Mouse (Mus musculus) heart, adult 11 months (tissue): Measurements from ENCODE around the gene Fmo5.

Experiments used
- DNase-seq: peaks from one replicate; pipeline ENCODE4 v3.0.0; 2022

Gene Fmo5

DNA sequence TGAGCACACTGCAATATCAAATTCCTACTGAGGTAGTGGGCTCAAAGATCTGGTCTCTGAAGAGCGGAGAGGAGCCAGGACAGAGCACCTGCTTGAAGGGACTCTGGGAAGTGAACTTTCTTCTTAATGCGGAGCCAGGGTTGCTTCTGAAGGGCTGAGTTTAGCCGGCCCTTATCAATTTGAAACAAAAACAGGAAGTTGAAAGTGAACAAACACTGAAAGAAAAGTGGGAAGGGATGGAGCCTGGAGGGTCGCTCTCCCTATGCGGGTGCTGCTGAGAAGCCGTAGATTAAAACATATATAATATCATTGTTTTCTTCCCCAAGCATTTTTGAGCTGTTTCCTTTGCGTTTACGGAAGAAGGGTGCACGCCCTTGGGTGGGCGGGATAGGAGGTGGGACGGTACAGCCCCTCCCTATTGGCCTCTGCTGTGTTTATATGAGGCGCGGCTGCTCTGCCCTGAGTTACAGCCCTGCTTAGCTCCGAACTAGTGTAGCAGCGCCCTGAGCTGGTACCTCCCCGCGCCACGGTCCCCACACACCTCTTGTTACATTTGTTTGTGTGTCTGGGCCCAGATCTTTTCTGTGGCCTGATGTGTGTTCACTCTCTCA is at the start of gene Fmo5:
TSS of gene Fmo5 (plus strand) at position 414 of the 611 bp plus-strand sequence.
- peak; percentile 99 for DNase-seq

DNA sequence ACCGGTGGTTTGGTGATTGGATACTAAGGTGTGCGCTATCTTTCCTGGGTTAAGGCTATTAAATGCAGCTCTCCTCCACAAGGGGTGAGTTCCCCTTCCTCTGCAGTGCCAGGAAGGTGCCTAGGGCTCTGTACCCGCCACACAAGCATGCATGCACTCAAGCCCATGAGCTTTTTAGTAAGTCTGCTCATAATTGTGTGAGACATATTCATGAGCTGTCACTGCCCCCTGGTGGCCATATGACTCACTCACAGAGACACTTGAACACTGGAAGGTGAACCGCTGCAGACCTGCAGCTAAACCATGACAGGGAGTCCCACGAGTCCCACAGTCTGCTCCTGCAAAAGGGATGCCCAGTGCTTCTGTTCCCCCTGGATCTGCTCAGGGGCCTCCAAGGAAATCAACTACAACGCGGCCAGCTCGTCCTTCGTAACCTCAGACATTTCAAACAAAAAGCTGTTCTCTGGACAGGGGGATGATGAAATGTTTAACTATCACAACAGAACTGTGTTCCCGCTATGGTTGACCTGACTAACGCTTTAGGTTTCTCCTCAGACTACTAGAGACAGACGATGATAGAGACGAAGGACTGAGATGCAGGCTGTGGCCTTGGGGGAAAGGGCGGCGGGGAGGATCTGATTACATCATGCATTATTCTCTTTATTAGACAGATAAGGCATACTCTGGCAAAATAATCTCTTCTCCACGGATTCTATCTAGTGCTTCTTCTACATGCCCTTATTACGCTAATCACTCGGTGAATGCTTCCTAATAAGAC is 43.0 kb upstream of the Fmo5 start:
- DNase-seq, result peak; percentile 90

DNA sequence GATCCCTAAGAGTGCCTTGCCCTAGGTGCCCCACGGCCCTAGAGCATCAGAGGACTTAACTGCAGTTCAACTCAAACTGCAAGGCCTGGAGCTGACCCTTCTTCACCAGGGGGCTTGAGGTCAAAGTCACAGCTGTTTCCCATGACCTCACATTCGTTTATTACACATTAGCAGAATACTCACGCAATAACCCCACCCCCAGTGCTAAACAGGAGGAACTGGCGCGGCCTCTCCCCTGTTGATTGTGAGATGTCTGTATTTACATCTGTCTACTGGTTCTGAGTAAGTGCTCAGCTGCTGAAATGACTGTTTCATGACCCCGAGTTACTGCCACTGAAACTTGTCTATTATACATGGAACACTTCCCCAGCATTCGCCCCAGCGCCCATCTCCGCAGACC is 40.9 kb upstream of the Fmo5 start:
- no peak for DNase-seq

DNA sequence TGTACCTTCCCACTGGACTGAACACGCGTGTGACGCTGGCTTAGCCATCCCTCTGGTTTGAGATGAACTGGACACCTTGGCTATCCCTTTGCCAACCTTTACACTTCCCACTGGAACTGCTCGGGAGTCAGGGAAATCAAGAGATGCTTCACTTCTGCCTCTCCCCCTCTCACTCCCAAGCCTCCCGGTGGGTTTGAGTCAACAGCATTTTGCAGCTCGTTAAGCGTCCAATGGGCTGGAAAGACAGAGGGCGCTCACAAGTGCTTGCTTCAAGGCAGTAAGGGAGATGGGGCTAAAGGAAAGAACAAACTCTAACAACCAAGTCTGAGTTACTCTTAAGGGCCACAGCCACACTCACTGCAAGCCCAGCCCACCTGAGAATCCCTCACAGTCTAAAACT is 37.9 kb upstream of the Fmo5 start:
- DNase-seq, result no peak

DNA sequence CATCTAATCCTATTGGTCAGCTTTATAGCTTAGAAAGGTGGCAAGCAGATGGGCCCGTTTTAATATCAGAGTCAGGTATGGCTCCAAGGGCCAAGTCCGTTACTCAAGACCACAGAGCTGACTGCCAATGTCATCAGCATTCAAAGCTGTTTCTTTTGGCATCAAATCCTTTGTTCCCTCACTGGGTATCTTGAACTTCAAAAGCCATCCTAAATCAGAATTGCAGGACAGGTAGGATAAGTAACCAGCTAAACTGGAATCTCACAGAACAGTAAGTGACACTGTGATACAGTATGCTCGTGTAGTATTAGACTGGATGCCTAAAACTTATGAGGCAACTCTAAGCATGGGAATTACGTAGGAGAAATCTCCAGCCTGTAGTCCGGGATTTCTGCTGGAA is 35.5 kb upstream of the Fmo5 start:
- DNase-seq, result no peak

DNA sequence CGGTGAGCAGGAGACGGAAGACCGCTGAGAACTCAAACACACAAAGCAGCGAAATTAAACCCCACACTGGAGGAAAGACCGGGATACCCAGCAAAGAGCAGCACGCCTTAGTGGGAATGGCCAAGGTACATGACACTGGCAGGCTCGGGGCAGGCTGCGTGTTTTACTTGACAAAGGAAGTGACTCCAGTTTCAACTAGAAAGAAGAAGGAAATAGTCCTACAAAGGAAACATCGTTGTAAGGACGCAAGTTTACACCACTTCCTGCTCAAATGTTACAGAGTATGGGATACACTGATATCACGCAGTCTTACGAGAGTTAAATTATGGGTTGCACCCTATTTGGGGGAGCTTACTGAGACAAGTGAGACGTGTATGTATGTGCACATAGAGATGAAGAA is 34.5 kb upstream of the Fmo5 start:
- DNase-seq, result no peak

DNA sequence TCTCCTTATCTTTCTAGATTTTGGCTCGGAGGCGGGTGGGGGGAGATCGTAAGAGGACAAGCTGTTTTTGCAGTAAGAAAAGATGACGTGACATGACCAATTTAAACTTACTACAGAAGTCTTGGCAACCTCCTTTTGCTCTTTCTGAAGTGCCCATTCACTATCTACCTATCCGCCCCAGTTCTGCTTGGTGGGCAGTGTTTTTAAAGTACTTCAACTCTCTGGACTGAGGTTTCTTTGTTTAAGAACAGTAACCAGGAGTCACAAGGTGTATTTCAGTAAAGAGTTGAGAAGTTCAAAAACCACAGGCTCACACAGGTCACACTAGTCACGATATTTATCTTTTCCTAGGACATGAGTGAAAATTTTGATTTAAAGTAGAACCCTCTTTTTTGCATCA is 33.5 kb upstream of the Fmo5 start:
- DNase-seq, result no peak

DNA sequence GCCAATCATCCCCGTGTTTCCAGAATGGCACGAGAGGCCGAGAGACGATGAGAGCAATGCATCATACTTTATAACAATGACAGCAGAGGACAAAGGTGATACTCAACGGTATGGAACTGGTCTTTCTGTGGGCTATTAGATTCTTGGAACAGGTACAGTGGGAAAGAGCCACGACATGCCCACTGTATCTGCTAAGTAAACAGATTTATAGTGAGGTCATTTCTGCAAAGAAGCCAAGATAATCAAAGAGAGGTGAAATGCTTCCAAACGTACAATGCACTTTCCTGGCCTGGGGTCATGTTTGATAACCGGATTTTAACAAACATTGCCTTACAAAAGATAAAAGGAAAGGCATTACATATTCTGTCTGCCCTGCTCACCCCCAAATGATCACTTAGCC is 31.8 kb upstream of the Fmo5 start:
- no peak for DNase-seq

DNA sequence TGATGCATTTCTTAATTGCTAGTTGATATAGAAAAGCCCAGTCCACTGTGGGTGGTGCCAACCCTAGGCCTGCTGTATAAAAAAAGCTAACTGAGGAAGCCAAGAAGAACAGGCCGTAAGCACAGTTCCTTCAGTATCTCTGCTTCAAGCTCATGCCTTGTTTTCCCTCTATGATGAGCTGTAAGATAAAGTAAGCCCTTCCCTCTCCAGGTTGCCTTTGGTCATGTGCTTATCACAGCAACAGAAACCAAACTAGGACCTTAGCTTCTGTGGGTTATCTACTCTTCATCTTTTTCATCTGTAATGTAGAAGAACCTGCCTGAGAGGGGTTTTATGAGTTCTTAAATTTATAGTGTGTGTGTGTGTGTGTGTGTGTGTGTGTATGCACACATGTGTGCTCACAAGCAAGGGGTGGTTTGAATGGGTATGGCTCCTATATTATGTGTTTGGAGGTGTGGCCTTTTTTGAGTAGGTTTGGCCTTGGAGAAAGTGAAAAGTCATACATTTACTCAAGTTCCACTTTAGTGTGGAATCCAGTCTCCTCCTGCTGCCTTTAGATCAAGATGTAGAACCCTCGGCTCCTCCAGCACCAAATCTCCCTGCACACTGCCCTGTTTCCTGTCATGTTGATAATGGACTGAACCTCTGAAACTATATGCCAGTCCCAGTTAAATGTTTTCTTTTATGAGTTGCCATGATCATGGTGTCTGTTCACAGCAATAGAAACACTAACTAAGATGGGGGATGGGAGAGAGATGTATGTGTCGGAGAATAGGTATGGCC is 28.4 kb upstream of the Fmo5 start:
- no peak for DNase-seq

DNA sequence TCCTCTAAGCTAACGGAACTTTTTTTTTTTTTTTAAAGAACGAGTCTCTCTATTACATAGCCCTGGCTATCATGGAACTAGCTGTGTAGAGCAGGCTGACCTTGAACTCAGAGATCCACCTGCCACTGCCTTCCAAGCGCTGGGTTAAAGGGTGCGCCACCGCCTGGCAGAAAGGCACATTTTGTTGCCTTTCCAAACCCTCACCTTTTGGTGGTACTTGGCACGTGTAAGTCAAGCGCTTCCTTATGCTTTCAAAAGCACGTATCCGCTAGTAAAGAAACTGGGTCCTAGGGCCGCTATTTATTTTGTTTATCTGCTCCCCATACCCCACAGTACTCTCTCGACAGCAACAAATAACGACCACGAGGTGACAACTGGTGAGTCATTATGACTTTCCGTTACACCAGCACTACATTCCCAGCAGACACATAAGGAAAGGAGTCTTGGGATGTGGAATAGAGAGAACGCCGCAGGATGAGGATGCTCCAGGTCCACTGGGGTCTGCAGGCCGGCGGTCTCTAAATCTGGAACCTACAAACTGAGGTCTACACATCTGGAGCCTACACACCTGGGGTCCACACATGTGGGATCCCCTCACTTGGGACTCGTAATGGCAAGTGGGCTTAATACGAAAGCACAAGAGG is 19.3 kb upstream of the Fmo5 start:
- DNase-seq, result no peak

DNA sequence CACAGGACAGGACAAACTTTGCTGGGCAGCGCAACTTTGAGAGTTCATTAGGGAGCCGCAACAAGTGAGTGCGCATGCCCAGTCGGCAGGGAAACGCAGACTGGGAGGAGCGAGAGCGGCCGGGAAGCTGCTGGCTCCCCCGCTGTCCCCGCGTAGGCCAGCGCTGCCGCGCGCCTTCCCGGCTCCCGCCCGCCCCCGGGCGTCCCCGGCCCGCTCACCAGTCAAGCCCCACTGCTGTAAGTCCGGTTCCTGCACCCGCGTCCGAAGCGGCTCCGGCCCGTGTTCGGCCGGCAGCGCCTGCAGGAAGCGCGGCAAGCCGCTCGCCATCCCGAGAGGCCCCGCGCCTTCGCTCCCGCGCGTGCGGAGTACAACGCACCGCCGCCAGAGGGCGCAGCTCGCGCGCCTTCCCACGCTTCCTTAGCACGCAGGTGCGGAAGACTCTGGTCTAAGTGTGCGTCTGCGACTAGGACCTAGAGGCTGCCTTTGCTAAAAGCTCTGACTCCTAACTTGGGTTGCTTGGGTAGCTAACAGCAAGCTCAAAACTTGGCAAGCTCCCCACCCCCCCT is 18.7 kb upstream of the Fmo5 start, which contains the start of gene Chd1l:
TSS of gene Chd1l (minus strand) at position 359 of the 566 bp plus-strand sequence.
- peak; percentile 99 for DNase-seq

DNA sequence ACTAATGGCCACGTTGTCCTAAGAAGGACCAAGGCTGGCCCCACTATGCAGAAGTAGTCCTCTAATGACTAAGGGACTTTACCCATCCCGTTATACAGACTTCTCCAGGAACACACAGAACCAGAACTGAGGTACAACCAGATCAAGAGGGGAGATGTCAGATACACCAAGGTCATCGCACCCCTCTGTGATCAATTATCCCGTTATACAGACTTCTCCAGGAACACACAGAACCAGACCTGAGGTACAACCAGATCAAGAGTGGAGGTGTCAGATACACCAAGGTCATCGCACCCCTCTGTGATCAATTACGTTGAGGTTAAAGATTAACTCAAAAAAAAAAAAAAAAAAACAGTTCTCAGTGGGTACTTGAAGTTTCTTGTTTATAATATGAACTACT is 17.6 kb upstream of the Fmo5 start:
- no peak for DNase-seq

DNA sequence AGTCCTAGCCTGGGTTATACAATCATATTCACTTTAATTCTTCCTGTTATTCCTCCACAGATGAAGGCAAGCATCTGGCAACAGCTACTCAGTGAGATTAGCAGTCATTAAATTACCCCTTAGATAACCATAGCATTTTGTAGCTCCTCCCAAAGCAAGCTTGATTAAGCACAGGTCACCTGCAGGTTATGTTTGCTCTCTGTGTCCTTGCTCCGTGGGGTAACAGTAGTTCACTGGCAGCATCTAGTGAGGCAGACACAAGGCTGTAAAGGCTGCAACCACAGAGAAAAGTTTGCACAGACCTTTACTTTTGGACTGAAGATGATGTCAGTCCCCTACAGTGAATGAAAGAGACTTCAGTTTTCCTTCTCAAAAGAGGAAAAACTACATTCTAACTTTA is 13.4 kb upstream of the Fmo5 start:
- DNase-seq, result peak; percentile 23

DNA sequence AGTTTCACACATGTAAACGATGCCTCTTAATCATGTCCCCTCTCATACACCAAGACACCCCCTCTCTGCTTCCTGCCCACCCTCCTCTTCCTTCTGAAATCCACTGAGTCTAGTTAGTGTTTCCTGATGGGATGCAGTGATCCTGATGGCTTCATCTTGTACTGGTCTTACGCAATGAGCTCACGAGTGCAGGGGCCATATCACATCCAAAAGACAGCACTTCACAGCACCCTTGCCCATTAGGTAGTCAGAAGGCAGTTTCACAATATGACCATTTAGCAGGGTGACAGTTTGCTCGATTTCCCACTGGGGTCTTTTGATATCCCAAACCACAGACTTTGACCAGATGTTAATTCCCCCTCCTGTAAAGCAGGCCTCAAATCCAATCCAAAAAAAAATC is 12.7 kb upstream of the Fmo5 start:
- no peak for DNase-seq

DNA sequence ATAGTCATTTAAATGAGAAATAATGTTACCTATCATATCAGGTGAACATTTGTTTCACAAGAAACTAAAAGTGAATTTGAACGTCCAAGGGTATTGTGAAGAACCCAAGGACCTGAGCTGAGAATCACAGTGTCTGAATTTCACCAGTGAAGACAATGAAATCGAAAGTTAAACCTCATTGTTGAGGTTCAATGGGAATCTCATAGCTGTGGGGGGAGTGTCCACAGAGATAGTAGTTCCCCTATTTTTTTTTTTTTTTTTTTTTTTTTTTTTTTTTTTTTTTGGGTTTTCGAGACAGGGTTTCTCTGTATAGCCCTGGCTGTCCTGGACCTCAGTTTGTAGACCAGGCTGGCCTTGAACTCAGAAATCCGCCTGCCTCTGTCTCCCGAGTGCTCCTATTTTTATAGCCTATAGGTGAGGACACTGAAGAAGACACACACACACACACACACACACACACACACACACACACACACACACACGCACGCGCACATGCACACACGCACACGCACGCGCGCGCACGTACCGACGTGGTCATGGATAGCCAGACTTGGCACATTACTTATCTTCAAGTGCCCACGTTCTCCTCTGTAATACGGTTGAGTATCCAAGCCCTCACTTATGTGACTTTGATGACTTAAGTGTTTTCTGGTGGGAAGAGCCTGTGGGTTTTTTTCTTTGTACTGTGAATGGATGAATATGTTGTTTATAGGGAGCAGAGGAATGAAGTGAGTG is 11.3 kb upstream of the Fmo5 start:
- DNase-seq, result no peak

DNA sequence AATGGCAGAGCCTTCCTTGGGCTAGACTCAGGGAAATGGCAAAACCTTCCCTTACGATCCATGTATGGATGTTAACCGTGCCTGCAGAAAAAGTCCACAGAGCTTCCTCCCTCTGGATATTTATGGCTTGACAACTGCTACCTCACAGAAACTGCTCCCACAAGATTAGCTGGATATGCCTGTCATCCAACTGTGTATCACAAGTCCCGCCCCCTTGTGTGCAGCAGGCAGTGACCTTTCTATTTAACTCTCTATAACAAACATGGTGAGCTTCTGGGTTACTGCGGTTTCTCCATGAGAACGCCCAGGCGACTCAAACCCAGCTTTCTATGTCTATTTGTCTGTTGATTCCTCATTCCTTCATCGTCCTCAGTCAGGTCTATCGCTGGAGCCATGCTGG is 10.7 kb upstream of the Fmo5 start:
- no peak for DNase-seq

DNA sequence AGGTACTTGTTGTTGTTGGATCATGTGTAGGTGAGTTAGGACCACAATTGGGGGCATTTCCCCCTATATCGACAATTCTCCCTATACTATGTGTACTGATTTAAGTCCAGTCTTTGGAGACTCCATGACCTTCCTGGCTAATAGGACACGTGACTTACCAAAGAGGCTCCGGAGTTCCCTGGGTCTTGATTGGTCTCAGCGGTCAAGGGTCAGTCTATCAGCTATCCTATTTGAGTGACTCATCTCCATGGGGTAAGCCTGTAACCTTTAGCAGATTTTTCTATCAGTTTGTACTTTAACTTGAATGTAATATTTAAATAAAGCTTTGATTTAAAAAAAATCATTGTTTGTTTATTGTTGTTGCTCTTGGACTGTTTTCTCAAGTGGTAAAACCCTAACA is 7.9 kb upstream of the Fmo5 start:
- peak; percentile 6 for DNase-seq

DNA sequence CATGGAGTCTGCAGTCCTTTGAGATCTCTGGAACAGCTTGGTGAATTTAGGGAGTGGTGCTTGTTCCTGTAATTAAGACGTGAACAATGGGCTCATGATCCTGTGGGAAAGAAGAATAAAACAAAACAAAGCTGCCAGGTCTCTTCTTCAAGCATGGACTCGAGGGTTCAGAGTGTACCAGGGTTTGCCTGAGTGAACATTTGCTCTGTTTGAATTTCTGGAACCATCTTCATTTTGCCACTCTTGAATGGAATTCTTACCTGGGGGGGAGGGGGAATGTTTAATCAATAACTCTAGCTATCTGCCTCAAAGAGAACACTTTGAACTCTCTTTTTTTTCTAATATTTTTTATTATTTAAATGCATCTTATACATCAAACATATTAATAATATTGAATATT is 4.0 kb upstream of the Fmo5 start:
- peak; percentile 53 for DNase-seq

DNA sequence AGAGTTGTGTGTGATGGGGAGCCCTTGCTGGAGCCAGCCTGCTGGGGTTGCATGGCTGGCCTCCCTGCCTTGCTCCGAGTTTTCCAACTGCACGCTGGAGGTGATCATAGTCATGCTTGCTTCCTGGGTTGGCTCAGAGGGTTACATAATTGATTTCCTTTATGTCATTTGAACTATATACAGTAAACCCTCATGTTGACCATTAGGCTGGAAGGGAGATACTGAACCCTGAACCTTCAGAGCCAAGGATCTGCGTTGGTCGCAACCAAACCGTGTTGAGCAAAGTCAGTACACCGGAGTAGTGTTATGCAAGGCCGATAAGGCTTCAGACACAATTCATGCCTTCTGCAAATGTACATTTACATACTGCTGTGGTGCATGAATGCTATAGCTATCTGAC is 711 bp upstream of the Fmo5 start:
- peak; percentile 92 for DNase-seq

DNA sequence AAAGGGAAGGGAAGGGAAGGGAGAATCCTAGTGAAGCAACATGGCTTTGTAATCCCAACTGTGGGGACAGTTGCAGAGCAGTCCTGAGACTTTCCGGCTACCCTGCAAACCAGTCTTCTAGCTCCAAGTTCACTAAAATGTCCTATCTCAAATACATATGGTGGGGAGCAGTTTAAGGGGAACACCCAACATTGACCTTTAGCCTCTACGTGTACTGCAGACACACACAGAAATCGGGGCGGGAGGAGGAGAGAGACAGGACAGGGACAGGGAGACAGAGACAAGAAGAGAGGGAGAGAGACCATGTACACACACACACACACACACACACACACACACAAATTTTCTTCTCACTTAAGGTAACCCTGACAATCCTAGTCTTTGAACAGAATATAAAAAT is 1.3 kb downstream of the Fmo5 start:
- DNase-seq, result peak; percentile 84

DNA sequence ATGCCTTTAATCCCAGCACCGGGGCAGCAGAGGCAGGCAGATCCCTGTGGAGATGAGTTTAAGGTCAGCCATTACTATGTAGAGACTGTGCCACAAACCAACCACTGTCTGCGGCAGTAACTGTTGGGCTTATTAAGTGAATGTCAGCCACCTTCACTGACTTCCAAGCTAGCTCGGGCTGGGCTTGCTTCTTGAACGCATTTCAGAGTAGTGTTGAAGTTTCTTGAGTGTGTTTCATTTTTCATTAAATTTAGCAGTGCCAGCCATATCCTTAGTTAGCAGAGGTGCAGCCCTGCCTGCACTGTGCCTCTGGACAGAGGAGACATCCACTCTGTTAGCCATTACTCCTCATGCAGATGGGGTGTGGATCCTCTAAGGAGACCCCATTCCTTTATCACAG is 2.1 kb downstream of the Fmo5 start:
- DNase-seq, result peak; percentile 68

DNA sequence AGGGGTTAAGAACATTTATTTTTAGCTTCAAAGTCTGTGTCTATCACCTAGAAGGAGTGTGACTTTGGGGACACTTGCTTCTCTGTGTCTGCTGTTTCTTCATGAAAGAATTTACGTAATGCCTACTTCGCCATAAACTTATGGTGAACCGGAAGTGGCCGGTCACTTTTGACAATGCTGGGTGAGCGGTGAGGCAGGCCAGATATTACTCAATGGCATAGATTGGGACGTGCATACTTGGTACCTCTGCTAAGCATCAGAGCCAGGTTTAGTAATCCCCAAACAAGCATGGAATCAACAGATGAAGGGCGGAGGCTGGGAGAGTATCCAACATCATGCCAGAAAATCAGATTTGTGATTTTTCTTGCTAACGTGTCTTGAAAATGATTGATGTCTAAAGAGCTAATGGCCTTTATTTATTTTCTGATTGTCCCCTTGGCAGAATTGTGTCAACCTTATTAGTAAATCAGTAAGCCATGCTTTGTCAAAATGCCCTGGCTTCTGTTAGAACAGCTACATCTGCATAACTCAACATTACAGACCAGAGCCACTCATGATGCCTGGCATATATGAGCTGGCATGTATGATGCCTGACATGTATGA is 2.8 kb downstream of the Fmo5 start:
- peak; percentile 84 for DNase-seq
